Mouse (Mus musculus) liver, adult 2 months (tissue): ENCODE data around the gene Ror1.

Source experiments
- CTCF ChIP-seq: fragments of 200-500 bp; IDR thresholded peaks from 2 replicates; pipeline ENCODE4 v1.5.1; 2011; ENCODE audit warnings: low read depth, low read length, control low read depth
- POLR2A ChIP-seq: fragments of 200-500 bp; IDR thresholded peaks from 2 replicates; pipeline ENCODE4 v1.6.1; 2011; ENCODE audit warnings: low read length, control low read depth; ENCODE audit not compliant: insufficient read depth; ENCODE audit errors: extremely low read depth

DNA sequence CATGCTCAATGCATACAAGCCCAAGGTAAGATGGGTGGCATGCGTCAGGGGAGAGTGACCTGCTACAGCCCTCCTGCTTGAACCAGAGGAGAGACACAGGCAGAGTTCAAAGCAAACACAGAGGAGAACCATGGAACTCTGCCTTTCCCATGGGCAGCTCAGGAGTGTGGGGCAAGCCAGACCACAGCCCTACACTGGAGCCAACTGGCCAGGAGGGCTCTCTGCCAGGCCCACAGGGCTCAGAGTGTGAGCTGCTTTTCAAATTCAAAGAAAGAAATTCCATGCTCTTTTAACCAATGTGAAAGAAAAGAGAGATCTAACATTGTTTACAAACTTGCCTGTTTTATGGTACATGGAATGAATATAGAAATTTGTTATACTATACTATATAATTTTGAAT is 330.5 kb downstream of the Ror1 start:
- TF ChIP-seq POLR2A (no peak), CTCF (no peak)
